Mouse (Mus musculus): ENCODE measurements at regions not wholly inside any gene's neighbourhood (a gene's known extent, or its start where the extent isn't known, plus 50 kb on each side); places are given as distances from the start of the nearest gene placed in this dataset.

DNA sequence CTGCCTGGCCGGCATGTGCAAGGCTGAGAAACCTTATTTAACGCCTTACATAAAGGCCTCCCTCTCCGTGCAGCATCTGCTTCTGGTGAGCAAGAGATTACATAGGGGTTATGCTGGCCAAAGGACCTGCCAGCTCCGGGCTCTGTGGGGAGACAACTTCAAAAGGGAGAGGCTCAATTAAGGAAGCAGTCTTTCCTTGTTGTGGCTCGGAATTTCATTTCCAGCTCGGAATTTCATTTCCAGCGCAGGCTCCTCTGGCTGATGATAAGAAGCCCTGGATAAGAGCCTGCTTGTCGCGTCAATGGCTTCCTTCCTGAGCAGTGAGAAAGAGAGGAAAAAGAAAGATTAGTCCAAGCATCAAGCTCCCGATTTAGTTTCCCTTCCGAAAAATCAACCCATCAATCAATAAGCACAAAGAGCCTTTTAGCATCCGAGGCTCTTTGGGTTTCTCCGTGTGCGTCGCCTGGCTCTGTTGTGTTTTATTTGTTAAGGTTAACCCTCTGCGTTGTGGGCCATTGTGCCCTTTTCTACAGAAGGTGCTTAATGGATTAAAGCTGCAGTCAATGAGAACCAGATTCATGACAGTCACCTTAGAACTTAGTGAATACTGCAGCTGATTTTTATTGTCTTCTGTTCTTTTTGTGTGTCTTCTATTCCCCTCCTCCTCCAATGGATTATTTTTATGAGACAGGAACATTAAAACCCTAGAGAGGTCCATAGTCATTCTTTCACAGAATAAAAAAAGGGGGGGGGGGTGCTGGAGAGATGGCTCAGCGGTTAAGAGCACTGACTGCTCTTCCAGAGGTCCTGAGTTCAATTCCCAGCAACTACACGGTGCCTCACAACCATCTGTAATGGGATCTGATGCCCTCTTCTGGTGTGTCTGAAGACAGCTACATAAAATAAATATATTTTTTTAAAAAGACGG lies 218.3 kb downstream of the Myo1b start:
- DNase-seq (ENCODE audit: low spot score): no peak

- no peak for DNase-seq (ENCODE audit: low spot score)
Observed at GRCm38 (mm10) chr1:51696471-51696870, 218.2 kb upstream of the Nabp1 start.

GRCm38 (mm10) chr1:51690878-51691277 lies 212.7 kb upstream of the Nabp1 start:
- no peak for DNase-seq (ENCODE audit: low spot score)

DNA sequence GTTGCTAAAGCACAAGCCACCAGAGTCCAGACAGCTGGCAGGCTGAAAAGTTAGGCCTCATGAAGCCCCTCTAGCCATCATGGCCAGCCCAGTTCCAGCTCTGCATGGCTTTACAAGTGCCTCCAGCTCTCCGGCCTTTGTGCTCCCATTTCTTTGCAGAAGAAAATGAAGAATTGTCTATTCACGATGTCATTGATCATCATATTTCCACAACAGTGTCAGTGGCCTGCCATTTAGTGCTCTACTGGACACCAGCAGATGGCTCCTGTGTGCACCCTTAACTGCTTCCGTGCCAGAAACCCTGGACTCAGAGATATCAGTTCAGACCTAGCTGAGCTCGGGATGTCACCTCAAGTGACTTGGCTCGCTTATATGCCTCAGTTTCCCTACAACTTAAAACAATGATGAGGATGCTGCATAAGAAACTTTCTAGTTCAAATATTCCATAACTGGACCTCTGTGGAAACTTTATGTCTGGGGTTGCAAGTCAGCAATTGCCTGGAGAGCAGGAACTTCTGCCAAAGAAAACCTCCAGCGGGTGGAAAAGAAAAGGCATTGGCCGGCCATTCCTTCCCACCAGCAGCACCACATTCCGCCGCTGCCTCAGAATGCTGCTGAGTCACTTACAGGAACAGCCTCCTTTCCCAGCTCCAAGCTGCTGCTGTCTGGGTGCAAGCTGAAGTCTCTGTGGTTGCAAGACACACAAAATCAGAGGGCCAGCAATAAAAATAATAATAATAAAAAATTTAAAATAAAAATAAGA lies 211.4 kb upstream of the Nabp1 start:
- DNase-seq (ENCODE audit: low spot score): no peak

GRCm38 (mm10) chr1:51688946-51689345 lies 210.7 kb upstream of the Nabp1 start:
- no peak for DNase-seq (ENCODE audit: low spot score)

DNA sequence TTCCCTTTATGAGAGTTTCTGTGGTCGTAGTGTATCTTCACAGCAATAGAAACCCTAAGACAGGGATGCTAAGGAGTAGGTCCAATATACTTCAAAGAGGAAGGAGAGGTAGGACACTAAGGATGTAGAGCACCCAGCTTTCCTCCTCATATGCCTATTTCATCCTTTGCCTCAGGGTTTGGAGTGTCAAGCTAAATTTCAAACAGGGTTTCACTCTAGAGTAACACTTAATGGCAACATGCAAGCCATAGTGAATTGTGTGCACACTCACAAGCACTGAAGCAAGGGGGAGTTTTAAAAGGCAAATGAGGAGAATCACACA lies 210.0 kb upstream of the Nabp1 start:
- no peak for DNase-seq (ENCODE audit: low spot score)

DNA sequence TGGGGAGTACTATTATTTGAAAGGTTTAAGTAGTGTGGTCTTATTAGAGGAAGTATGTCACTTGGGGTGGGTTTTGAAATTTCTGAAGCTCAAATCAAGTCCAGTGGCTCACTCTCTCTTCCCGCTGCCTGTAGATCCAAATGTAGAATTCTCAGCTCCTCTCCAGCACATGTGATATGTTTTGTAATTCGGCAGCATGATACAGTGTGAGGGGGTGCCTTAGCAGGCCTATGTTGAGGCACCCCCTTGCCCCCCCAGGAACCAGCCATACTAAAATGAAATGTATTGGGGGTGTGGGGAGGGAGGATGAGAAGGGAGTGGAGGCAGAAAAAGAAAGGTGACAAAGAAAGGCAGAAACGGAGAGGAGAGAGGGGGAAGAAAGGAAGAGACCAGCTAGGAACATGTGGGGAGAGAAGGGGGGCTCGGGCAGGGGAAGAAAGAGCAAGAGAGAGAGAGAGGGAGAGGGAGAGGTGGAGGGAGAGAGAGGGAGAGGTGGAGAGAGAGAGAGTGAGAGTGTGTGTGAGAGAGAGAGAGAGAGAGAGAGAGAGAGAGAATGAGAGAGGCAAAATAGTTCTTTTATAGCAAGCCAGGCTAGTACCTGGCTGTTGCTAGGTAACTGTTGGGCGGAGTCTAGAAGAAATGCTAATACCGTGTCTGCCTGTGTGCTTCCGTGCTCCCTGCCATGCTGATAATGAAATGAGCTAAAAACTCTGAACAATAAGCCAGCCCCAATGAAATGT lies 209.4 kb upstream of the Nabp1 start:
- no peak for DNase-seq (ENCODE audit: low spot score)

DNA sequence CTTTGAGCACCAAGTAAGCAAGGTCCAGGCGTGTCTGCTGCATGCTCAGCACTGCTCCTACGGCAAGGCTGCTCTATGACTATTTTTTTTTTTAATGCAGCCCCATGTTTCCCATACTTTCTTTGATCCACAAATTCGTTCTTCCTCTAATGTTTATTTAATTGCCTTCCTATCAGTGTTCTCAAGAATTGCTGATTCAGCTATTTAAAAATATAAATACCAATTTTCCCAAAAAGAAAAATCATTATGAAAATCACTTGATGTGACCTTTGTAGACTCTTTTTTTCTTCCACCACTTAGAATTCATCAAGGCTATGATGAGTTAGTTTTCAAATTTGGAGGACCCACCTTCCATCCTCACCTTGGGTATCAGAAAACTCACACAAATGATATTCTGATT lies 208.5 kb upstream of the Nabp1 start:
- no peak for DNase-seq (ENCODE audit: low spot score)

DNA sequence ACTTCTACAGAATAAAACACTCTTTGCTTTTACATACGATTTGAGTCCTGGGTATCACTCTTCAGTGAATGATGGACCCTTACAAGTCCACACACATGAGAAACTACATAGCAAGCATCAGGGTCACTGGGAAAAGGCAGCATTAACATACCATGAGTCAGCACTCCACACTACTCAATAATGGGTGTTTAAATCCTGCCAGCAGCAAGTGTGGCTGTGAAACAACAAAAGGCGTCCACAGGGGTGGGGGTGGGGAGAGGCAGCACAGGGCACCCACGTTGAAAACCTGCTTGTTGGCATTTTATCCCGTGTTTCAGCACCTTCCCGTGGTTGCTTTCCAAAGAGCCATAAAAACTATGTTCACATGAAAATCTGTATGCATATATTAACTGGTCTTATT lies 204.0 kb upstream of the Nabp1 start:
- no peak for DNase-seq (ENCODE audit: low spot score)

- DNase-seq (ENCODE audit: low spot score): no peak
Observed at GRCm38 (mm10) chr1:51681872-51682271, 203.6 kb upstream of the Nabp1 start.

DNA sequence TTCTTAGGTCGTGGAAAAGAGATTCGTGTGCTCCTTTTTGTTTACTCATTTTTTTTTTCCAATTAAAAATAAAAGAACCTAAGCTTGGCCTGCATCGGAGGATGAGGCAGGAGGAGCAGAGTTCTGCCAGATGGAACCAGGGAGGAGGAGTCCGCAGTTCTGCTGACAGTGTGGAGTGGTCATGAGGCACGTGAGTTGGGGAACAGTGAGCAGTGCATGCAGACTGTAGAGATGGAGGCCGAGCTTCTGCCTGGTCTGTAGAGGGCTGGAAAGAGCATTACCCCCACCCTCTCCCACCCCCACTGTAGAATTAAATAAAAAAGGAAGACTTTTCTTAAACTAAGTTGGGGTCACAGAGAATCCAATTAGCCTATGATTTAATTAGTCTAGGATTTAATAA lies 202.5 kb upstream of the Nabp1 start:
- DNase-seq (ENCODE audit: low spot score): no peak

DNA sequence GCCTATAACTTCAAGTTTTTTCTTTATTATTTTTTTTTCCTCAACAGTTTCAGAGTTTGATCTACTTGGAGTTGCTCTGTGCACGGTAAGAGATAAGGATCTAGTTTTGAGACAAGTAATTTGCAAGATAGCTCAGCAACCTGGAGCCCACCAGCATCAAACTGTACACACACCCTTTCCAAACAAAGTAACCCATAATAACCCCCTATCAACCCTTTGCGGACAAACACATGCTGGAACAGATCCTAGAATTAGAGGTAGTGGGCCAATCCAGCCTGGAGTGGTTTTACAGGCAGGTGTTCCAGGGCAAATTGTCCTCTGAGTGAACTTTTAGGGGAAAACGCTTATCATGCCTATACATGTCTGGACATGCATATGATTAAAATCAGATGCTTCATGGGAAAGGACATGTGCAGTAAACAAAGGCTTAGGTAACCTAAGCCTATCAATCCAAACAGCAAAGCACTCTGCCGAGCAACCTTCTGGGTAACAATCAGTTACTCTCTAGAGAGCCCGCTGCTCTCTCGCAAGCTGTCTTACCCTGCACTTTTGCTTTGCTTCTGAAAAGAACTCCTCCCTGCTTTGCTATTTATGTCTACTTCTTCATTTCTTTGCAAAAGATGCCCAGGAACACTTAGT lies 200.2 kb upstream of the Nabp1 start:
- no peak for DNase-seq (ENCODE audit: low spot score)

GRCm38 (mm10) chr1:51677802-51678201 lies 199.6 kb upstream of the Nabp1 start:
- no peak for DNase-seq (ENCODE audit: low spot score)

DNA sequence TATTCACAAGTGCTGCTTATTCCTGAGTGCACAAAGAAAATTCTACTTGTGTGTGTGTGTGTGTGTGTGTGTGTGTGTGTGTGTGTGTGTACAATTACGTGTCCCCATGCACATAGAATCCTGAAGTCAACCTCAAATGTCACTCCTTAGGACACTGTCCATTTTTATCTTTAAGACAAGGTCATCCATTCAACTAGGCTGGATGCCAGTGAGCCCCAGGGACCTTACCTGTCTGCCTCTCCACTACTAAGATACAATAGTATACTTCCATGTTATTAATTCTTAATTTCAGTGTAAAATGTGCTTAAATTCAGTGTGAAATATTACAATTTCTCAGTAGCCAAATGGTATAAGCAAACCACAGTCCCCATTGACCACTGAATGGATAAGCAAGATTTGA lies 193.5 kb upstream of the Nabp1 start:
- no peak for DNase-seq (ENCODE audit: low spot score)

DNA sequence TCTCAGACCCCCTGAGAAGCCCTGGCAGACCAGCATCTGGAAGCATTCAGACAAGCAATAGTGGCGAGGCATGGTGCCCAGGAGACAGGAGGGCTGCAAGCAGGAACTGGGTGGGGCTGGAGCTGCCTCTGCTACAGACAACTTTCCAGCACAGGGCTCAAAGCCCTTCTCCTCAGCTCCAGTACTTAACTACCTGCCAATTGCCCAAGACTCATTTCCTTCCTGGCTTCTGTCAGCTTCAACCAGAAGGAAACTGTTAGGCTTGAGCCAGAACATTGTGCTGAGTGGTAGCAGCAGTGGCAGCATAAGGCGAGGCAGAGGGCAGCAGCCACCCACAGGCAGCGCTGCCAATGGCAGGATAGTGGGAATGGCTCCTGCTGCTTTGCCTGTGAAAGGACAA lies 193.1 kb upstream of the Nabp1 start:
- no peak for DNase-seq (ENCODE audit: low spot score)

DNA sequence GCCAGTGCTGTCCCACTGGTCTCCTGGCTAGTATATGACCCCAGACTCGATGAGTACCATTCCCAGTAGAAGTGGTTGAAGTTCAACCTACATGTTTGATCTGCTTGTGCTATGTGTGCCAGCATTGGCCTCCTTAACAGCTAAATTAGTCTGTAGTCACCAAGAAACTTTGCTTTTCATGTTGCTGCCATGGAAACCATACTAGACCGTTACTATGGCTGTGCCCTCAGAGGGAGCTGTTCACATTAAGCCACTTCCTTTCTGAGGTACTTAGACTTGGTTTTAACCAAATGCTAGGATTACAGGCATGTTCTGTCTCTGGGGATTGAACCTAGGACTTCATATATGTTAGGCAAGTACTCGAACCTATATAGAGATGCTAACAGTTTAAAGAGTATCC lies 191.8 kb upstream of the Nabp1 start:
- peak; percentile 10 for DNase-seq (ENCODE audit: low spot score)

DNA sequence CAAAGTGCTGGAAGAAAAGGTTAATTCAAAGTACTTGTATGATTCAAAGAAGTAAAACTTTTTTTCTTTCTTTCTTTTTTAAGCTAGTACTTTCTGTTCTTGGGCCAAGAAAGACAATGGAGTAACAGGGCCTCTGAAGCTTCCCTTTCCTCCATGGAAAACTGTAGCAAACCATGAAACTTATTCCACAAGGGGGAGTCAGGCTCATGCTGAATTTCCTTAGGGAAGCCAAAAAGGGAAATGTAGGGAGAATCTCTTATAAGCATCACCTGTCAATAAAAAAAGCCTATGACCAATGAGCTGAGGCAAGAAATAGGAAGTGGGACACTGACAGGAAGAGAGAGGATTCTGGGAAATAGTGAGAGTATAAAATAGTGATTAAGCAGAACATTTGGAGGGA lies 190.7 kb upstream of the Nabp1 start:
- DNase-seq (ENCODE audit: low spot score): no peak

GRCm38 (mm10) chr1:51660531-51660930 lies 182.3 kb upstream of the Nabp1 start:
- DNase-seq (ENCODE audit: low spot score): no peak

DNA sequence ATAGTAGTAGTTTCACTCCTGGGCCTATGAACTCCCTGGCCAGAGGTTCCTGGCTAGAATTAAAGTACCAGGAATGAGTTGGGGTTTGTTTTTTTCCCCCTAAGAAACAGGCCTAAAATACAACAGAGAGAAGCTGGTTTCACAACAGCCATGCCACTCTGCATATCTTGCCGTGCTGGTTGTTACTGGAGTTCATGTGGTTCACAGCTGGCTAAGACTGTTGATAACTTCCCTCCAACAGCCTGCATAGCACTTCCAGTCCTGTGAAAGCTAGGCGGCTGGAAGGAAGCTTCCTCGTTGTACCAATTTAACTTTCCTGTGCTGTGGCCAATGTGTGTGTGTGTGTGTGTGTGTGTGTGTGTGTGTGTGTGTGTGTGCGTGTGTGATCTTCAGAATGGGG lies 179.0 kb upstream of the Nabp1 start:
- no peak for DNase-seq (ENCODE audit: low spot score)

GRCm38 (mm10) chr1:51650653-51650995 lies 172.4 kb upstream of the Nabp1 start:
- DNase-seq (ENCODE audit: low spot score): no peak

DNA sequence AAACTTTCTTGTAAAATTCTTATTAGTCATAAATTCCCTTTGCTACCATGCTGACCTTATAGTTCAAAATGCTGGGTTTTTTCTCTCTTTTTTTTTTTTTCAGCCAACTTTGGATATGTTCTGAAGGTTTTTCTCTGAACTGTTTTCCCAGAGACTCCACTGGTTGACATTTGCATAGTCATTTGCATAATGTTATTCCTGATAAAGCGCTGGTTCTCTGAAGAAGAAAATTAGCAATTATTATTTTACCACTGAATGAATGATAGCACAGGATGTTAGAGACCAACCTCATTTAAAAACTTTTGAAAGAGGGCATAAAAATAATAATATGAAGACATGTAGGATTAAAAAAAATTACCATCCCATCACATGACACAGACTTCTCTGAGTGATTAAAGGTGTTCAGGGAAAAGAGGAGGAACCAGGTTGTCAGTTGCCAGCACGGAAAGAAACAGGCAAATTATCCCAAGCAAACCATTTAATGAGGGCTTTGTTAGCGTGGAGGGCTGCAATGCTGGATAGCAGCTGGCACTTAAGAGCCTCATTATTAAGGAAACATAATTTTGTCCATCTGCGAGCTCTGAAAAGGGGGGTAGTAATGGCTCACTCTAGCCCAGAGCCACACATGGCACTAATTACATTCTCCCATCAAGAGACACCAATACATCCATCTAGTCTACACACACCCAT lies 171.9 kb upstream of the Nabp1 start:
- DNase-seq (ENCODE audit: low spot score): no peak

- no peak for DNase-seq (ENCODE audit: low spot score)
Observed at GRCm38 (mm10) chr1:51647955-51648354, 169.7 kb upstream of the Nabp1 start.
